Mouse (Mus musculus): Measurements from ENCODE around the gene Scaf4. TPM values are rescaled to one million over a fixed set of nuclear protein-coding genes. Genes with fewer than 3 reads are reported as not detected.

Scaf4 gene
- polyA plus RNA-seq, 1 experiment from 2014 or later: 24.6 TPM

- Histone ChIP-seq H3K9me3 (replicated peaks) (no peaks in the 10 kb centered on the region), H3K9ac (replicated peaks) (no peak overlapping the region), H3K4me3 (replicated peaks) (no peak overlapping the region), H3K27me3 (replicated peaks) (no peaks in the 10 kb centered on the region), H3K4me2 (no peak overlapping the region), H3K4me1 (peaks cover 9% of the 10 kb centered on the region; the same call in 1 of the 2 replicates), H3K27ac (replicated peaks) (no peak overlapping the region), H3K36me3 (no peaks in the 10 kb centered on the region)
- no peak for ATAC-seq (ENCODE audit: low FRiP score)
Observed at GRCm38 (mm10) chr16:90193719-90194118, 90.6 kb downstream of the Scaf4 start.

- H3K36me3 ChIP-seq: no peaks in the 10 kb centered on the region
- H3K4me3 ChIP-seq (replicated peaks): no peak overlapping the region
- no peak overlapping the region for H3K9ac ChIP-seq (replicated peaks)
- H3K27me3 ChIP-seq (replicated peaks): no peaks in the 10 kb centered on the region
- no peak for ATAC-seq (ENCODE audit: low FRiP score)
- 73% methylated on average over 6 of the region's 6 CpGs for WGBS
- no peaks in the 10 kb centered on the region for H3K9me3 ChIP-seq (replicated peaks)
- no peak overlapping the region for H3K4me2 ChIP-seq
- H3K4me1 ChIP-seq: no peaks in the 10 kb centered on the region
- no peak overlapping the region for H3K27ac ChIP-seq (replicated peaks)
Observed at GRCm38 (mm10) chr16:90191289-90191688, 93.0 kb downstream of the Scaf4 start.

GRCm38 (mm10) chr16:90187453-90187852 lies 96.8 kb downstream of the Scaf4 start:
- Histone ChIP-seq H3K4me3 (replicated peaks) (no peak overlapping the region), H3K9ac (replicated peaks) (no peak overlapping the region), H3K4me1 (no peaks in the 10 kb centered on the region), H3K4me2 (no peak overlapping the region), H3K27me3 (replicated peaks) (no peaks in the 10 kb centered on the region), H3K36me3 (no peaks in the 10 kb centered on the region), H3K27ac (replicated peaks) (no peak overlapping the region), H3K9me3 (replicated peaks) (no peaks in the 10 kb centered on the region)
- WGBS: 28% methylated on average over 13 of the region's 13 CpGs
- ATAC-seq (ENCODE audit: low FRiP score): no peak

- no peak overlapping the region for H3K27ac ChIP-seq (replicated peaks)
Observed at GRCm38 (mm10) chr16:90185928-90186588, 98.2 kb downstream of the Scaf4 start.

GRCm38 (mm10) chr16:90184135-90184534 lies 100.2 kb downstream of the Scaf4 start:
- H3K9ac ChIP-seq (replicated peaks): no peak overlapping the region
- WGBS: 82% methylated on average over 6 of the region's 6 CpGs
- no peak overlapping the region for H3K27ac ChIP-seq (replicated peaks)
- H3K4me1 ChIP-seq: no peaks in the 10 kb centered on the region
- no peaks in the 10 kb centered on the region for H3K9me3 ChIP-seq (replicated peaks)
- H3K4me3 ChIP-seq (replicated peaks): no peak overlapping the region
- no peak overlapping the region for H3K4me2 ChIP-seq
- ATAC-seq (ENCODE audit: low FRiP score): no peak
- H3K36me3 ChIP-seq: no peaks in the 10 kb centered on the region
- no peaks in the 10 kb centered on the region for H3K27me3 ChIP-seq (replicated peaks)

More at GRCm38 (mm10) chr16:90185928-90186588, 98.2 kb downstream of the Scaf4 start:
- Histone ChIP-seq H3K4me3 (replicated peaks) (no peak overlapping the region), H3K27me3 (replicated peaks) (no peaks in the 10 kb centered on the region), H3K9ac (replicated peaks) (no peak overlapping the region), H3K4me2 (no peak overlapping the region), H3K4me1 (no peaks in the 10 kb centered on the region), H3K36me3 (no peaks in the 10 kb centered on the region), H3K9me3 (replicated peaks) (no peaks in the 10 kb centered on the region)
- ATAC-seq (ENCODE audit: low FRiP score): peak; percentile 83
- 41% methylated on average over 8 of the region's 8 CpGs for WGBS

GRCm38 (mm10) chr16:90181673-90182072 lies 102.6 kb downstream of the Scaf4 start:
- no peaks in the 10 kb centered on the region; the same call in 1 of the 2 replicates for H3K4me1 ChIP-seq
- H3K36me3 ChIP-seq: no peaks in the 10 kb centered on the region
- H3K4me3 ChIP-seq (replicated peaks): no peak overlapping the region
- H3K4me2 ChIP-seq: no peak overlapping the region
- 93% methylated on average over 8 of the region's 8 CpGs for WGBS
- H3K9ac ChIP-seq (replicated peaks): no peak overlapping the region
- no peak overlapping the region for H3K27ac ChIP-seq (replicated peaks)
- H3K9me3 ChIP-seq (replicated peaks): no peaks in the 10 kb centered on the region
- no peak for ATAC-seq (ENCODE audit: low FRiP score)
- H3K27me3 ChIP-seq (replicated peaks): no peaks in the 10 kb centered on the region

GRCm38 (mm10) chr16:90180975-90181374 lies 103.3 kb downstream of the Scaf4 start:
- Histone ChIP-seq H3K27ac (replicated peaks) (no peak overlapping the region), H3K4me3 (replicated peaks) (no peak overlapping the region), H3K27me3 (replicated peaks) (no peaks in the 10 kb centered on the region), H3K4me1 (peaks cover 4% of the 10 kb centered on the region; the same call in 1 of the 2 replicates), H3K9ac (replicated peaks) (no peak overlapping the region), H3K36me3 (no peaks in the 10 kb centered on the region), H3K9me3 (replicated peaks) (no peaks in the 10 kb centered on the region), H3K4me2 (no peak overlapping the region)
- 87% methylated on average over 6 of the region's 6 CpGs for WGBS
- ATAC-seq (ENCODE audit: low FRiP score): no peak

GRCm38 (mm10) chr16:90179892-90180291 lies 104.4 kb downstream of the Scaf4 start:
- Histone ChIP-seq H3K4me2 (no peak overlapping the region), H3K4me3 (replicated peaks) (no peak overlapping the region), H3K4me1 (peaks cover 4% of the 10 kb centered on the region; the same call in 1 of the 2 replicates), H3K27me3 (replicated peaks) (no peaks in the 10 kb centered on the region), H3K9me3 (replicated peaks) (no peaks in the 10 kb centered on the region), H3K27ac (replicated peaks) (no peak overlapping the region), H3K9ac (replicated peaks) (no peak overlapping the region), H3K36me3 (no peaks in the 10 kb centered on the region)
- 93% methylated on average over 5 of the region's 5 CpGs for WGBS
- no peak for ATAC-seq (ENCODE audit: low FRiP score)

- Histone ChIP-seq H3K27me3 (replicated peaks) (no peaks in the 10 kb centered on the region), H3K9me3 (replicated peaks) (no peaks in the 10 kb centered on the region), H3K36me3 (no peaks in the 10 kb centered on the region), H3K4me1 (peaks cover 4% of the 10 kb centered on the region; the same call in 1 of the 2 replicates), H3K4me3 (replicated peaks) (no peak overlapping the region), H3K9ac (replicated peaks) (no peak overlapping the region), H3K4me2 (no peak overlapping the region), H3K27ac (replicated peaks) (no peak overlapping the region)
- 93% methylated on average over 3 of the region's 3 CpGs for WGBS
- no peak for ATAC-seq (ENCODE audit: low FRiP score)
Observed at GRCm38 (mm10) chr16:90178404-90178803, 105.9 kb downstream of the Scaf4 start.

GRCm38 (mm10) chr16:90177425-90177824 lies 106.9 kb downstream of the Scaf4 start:
- Histone ChIP-seq H3K4me3 (replicated peaks) (no peak overlapping the region), H3K36me3 (no peaks in the 10 kb centered on the region), H3K27ac (replicated peaks) (no peak overlapping the region), H3K4me2 (no peak overlapping the region), H3K27me3 (replicated peaks) (no peaks in the 10 kb centered on the region), H3K9me3 (replicated peaks) (no peaks in the 10 kb centered on the region), H3K4me1 (peaks cover 4% of the 10 kb centered on the region; the same call in 1 of the 2 replicates), H3K9ac (replicated peaks) (no peak overlapping the region)
- WGBS: 85% methylated on average over 8 of the region's 8 CpGs
- ATAC-seq (ENCODE audit: low FRiP score): no peak

GRCm38 (mm10) chr16:90176472-90176871 lies 107.8 kb downstream of the Scaf4 start:
- peaks cover 4% of the 10 kb centered on the region; the same call in 1 of the 2 replicates for H3K4me1 ChIP-seq
- 35% methylated on average over 10 of the region's 10 CpGs for WGBS
- H3K4me3 ChIP-seq (replicated peaks): no peak overlapping the region
- peak overlapping the region; percentile 28; the same call in 1 of the 2 replicates for H3K4me2 ChIP-seq
- no peaks in the 10 kb centered on the region for H3K36me3 ChIP-seq
- H3K9me3 ChIP-seq (replicated peaks): no peaks in the 10 kb centered on the region
- ATAC-seq (ENCODE audit: low FRiP score): peak; percentile 72; the same call in 1 of the 2 replicates
- H3K9ac ChIP-seq (replicated peaks): no peak overlapping the region
- H3K27me3 ChIP-seq (replicated peaks): no peaks in the 10 kb centered on the region
- H3K27ac ChIP-seq (replicated peaks): no peak overlapping the region
